Mouse (Mus musculus) CH12.LX (cell line): Measurements from ENCODE around the gene Tspan15.

Experiments
- CTCF ChIP-seq, 2 experiments: IDR thresholded peaks in 1 of 2; conservative IDR thresholded peaks in 1 of 2; 2 replicates each; pipeline ENCODE4 v1.5.1; 2011 to 2012; ENCODE audit warnings: low read depth in 2 of 2, low read length in 2 of 2, improper control_type of control experiment in 1 of 2, inconsistent platforms in 1 of 2, mild to moderate bottlenecking in 1 of 2, moderate library complexity in 1 of 2
- EP300 ChIP-seq: IDR thresholded peaks from 2 replicates; pipeline ENCODE4 v1.6.1; 2011; ENCODE audit warnings: low read length, improper control_type of control experiment
- KAT2A ChIP-seq: IDR thresholded peaks from 2 replicates; pipeline ENCODE4 v1.6.1; 2012; ENCODE audit warnings: low read length, improper control_type of control experiment, inconsistent platforms; ENCODE audit not compliant: insufficient replicate concordance
- MEF2A ChIP-seq: IDR thresholded peaks from 2 replicates; pipeline ENCODE4 v1.6.1; 2014; ENCODE audit warnings: low read depth, mild to moderate bottlenecking, inconsistent platforms, low read length, improper control_type of control experiment, borderline replicate concordance
- NRF1 ChIP-seq: IDR thresholded peaks from 2 replicates; pipeline ENCODE4 v1.6.1; 2014; ENCODE audit warnings: low read depth, mild to moderate bottlenecking, inconsistent platforms, low read length, improper control_type of control experiment, moderate library complexity
- POLR2A ChIP-seq: IDR thresholded peaks from 2 replicates; pipeline ENCODE4 v1.6.1; 2011; ENCODE audit warnings: low read depth, mild to moderate bottlenecking, improper control_type of control experiment, low read length
- POLR2AphosphoS2 ChIP-seq: IDR thresholded peaks from 2 replicates; pipeline ENCODE4 v1.6.1; 2011; ENCODE audit warnings: low read depth, low read length, improper control_type of control experiment
- RAD21 ChIP-seq: IDR thresholded peaks from 2 replicates; pipeline ENCODE4 v1.6.1; 2011; ENCODE audit warnings: low read depth, mild to moderate bottlenecking, low read length, improper control_type of control experiment, moderate library complexity

DNA sequence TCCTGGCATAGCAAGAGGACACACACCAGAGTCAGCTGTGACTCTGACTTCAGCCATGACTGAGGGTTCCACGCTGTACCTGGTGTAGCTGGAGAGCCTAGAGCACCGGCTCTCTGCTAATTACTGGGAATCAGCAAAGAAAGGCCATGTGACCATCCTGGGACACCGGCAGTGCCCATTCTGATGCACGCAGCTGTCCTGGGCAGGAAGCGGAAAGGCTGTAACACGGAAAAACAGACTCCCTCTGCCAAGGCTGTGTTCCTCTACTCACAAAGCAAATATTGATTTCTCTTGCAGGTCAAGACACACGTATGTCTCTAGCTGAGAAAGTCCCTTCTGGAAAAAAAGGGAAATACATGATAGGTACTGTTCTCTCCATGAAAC is 12.3 kb downstream of the Tspan15 start:
- TF ChIP-seq NRF1 (no peak), CTCF (conservative IDR thresholded peaks at IDR 0.05 in 1 of 2, IDR thresholded peaks at IDR 0.05 in 1 of 2; ENCODE audit: low read depth in 2 of 2, low read length in 2 of 2) (no peak), KAT2A (no peak), MEF2A (no peak), POLR2A (no peak), RAD21 (no peak), EP300 (no peak), POLR2AphosphoS2 (no peak)
